Mouse (Mus musculus) thymus, postnatal 25 days (tissue): ENCODE results near the gene Ankrd28.

ENCODE experiments used
- DNase-seq: peaks from one replicate; pipeline ENCODE4 v3.0.0; 2022

Ankrd28 gene

GRCm38 (mm10) chr14:31664903-31665565 lies 165.4 kb downstream of the Ankrd28 start:
- DNase-seq: peak; percentile 49

- no peak for DNase-seq
Measured at GRCm38 (mm10) chr14:31664100-31664902, 166.2 kb downstream of the Ankrd28 start.

GRCm38 (mm10) chr14:31663376-31664099 lies 166.9 kb downstream of the Ankrd28 start:
- no peak for DNase-seq

DNA sequence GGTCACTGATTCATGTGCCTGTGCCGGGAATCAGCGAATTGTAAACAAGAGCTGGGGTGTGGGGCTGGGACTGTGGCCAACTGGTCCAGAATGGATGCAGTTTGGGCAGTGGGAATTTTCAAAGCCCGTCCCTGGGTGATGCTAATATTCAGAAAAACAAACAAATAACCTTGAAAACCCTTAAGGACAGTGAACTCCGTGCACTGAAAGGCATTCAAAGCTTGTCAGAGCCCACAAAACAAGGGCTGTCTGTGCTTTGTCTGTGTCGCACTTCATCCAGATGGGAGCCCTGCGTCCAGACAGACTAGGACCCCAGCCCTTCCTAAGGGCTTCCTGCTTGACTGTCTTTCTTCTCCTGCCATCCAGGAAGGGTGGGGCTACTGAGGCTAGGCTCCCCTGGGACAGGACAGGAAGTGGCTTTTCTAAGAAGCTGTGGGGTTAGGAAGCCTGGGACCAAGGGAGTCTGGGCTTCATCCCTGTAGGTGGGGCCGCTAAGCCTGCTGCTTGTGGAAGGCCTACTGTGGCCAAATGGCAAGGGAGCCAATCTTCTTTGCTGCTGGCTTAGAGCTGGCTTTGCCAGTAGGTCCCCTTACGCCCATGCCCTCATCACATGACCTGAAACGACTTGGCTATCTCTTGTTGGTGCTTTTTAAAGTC lies 167.8 kb downstream of the Ankrd28 start:
- DNase-seq: peak; percentile 43

DNA sequence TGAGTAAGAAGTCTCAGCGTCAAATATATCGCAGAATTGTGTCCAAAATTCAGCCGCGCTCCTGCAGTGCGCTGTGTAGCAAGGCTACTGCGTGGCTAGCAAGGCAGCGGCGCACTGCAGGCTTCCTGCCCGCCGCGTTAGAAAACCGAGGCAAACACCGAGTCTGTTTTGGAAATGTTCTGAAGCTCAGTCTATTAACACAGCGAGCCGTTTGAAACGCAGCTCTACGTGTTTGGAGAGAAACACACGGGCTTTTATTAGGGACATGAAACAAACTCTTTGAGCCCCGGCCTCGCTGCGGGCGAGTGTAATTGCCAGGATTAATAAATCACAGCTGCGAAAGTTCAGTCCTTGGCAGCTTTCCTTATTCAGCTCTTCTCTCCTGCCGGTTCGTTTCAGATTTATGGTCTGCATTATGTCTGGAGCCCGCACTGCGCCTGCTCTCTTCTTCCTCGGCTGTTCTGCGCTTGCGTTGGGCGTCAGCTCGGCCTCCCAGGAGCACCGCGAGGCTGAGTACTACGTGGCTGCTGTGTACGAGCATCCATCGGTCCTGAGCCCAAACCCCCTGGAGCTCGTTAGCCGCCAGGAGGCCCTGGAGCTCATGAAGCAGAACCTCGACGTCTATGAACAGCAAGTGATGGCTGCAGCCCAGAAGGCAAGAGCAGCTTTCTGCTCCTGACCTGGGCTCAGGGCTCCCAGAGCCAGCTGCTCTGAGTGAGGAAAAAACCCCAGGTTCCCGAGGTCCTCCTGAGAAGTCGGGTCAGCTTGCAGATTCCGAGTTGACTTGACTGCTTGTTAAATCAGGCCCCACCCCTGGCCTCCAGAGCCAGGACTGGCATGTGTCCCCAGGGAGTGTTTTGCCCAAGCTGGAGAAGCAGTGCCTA lies 168.5 kb downstream of the Ankrd28 start:
- DNase-seq: peak; percentile 73

- no peak for DNase-seq
Measured at GRCm38 (mm10) chr14:31660312-31661093, 169.9 kb downstream of the Ankrd28 start.

- DNase-seq: no peak
Measured at GRCm38 (mm10) chr14:31659501-31660181, 170.8 kb downstream of the Ankrd28 start.

DNA sequence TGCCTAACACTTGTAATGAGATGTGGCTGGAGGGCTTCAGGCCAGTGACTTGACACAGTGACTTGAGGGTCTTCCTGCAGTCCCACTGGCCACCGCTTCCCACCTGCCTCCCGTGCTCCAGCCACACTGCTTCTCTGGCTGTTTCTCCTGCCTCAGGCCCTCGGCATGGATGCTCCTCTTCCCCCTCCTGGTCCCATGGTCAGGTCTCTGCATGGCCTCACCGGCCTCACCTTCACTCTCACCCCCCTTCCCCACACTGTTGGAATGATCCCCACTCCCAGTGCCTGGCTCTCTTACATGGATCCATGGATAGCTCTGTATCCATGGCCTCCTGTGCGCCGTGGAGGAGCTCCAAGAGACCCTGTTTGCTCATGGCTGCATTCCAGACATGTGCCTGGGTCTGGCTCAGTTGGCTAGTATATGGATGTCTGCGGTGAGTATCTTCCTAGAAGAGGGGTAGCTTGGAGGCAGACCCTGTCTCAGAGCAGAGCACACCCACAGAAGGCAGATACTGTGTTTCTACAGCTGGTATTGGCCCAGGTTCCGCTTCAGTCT lies 172.2 kb downstream of the Ankrd28 start:
- no peak for DNase-seq

DNA sequence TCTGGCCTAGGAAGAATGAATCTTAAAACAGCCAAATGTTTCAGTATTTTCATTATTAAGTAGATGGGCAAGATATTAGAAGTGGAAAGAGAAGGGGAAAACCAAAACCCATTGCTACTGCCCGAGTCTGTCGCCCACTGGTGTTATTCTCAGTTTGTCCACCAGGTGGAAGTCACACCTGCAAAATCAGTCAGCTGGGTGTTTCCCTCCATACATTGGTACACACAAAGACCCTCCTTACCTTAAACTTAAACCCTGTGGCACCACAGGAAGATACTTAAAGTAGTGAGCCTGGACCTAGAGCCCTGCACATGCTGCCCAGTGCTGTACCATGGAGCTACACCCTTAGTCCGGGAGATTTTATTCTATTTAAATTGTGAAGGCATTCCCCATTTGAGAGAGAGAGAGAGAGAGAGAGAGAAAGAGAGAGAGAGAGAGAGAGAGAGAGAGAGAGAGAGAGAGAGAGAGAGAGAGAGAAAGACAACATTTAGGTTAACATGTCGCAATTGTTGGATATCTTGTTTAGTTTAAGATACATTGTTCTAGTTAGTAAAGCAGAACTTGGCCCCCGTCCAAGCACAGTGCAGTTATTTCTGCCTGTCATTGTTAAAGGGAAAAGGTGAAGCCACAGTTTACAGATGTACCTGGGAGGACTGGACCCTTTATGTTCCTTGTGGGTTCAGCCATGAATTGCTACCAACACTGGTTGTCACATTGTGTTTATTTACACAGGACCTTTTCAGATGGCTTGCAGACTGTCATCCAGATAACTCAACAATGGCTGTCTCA lies 173.4 kb downstream of the Ankrd28 start:
- peak; percentile 83 for DNase-seq

GRCm38 (mm10) chr14:31656386-31656785 lies 174.1 kb downstream of the Ankrd28 start:
- DNase-seq: peak; percentile 11

- no peak for DNase-seq
Measured at GRCm38 (mm10) chr14:31655406-31655805, 175.0 kb downstream of the Ankrd28 start.

- no peak for DNase-seq
Measured at GRCm38 (mm10) chr14:31654816-31655215, 175.6 kb downstream of the Ankrd28 start.

DNA sequence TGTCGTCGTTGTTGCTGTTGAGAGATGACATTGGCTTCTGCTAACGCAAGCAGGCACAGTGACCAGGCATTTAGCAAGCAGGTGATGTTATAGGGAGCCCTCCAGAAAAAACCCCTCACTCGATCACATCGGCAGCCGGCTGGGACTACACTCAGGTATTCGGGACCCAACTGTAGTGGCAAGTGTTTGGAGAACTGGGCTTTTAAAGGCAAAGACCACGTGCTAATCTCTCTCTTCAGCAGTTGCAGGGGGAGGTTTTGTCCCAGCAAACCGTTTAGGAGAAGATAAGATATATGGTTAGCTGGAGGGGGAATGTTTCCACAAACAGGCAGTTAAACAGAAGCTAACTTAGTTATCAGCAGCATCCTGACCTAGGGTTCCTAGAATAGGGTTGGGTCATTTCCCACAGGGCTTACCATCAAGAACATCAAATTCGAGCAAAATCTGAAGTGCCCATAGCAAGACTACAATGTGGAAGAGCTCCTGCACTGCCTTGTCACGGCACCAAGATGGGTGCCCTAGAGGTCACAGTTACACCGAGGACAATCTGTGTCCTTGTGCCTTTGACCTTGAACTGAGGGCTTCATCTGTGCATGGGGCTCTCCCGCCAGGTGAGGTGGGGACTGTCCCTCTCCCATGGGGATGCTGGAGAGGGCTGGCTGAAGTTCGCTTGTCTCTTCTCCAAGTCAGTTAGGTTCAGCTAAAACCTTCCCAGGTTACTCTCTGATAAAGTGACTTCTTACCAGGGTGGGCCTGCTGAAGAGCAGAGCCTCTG lies 177.2 kb downstream of the Ankrd28 start:
- no peak for DNase-seq

DNA sequence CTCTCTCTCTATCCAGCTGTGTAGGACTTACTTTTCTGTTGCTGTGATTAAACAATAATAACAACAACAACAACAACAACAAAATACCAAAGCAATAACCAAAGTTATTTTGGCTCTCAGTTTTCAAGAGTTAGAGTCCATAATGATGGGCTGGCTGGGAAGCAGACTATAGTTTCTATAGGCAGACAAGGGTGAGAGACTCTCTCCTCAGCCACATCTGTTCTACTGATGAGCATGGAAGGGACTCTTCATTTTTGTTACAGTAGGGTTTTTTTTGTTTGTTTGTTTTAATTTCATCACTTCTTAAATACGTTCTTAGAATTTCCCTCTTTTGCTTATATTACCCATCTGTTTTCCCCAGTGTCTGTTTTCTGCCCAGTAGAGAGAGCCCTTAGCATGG lies 177.8 kb downstream of the Ankrd28 start:
- DNase-seq: no peak

GRCm38 (mm10) chr14:31652106-31652505 lies 178.3 kb downstream of the Ankrd28 start:
- DNase-seq: no peak

DNA sequence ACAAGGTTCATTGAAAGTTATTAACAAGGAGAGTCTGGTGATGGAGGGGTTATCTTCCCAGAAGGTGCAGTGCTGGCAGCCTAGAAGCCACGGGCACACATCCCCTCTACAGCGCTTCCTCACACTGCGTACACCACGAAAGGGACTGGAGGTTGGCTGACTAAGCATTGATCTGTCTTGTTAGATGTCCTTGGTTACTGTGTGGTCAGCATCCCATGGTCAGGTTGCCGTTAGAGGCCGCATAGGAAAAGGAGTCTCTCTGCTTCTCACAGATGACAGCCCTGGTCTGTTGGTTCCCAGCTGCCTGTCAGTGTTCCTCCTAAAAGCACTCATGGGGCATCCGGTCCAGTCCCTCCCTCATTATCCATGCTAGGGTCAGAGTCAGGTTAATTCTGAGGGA lies 179.2 kb downstream of the Ankrd28 start:
- DNase-seq: no peak

- no peak for DNase-seq
Measured at GRCm38 (mm10) chr14:31650347-31650746, 180.1 kb downstream of the Ankrd28 start.
